Mouse (Mus musculus): Measurements from ENCODE around the gene Slc13a5. TPM values are rescaled to one million over a fixed set of nuclear protein-coding genes. Genes with fewer than 3 reads are reported as not detected.

The Slc13a5 gene
- not detected for polyA plus RNA-seq (2017; shearing (Covaris generic))

GRCm38 (mm10) chr11:72266960-72267560 lies at the start of gene Slc13a5:
Gene Slc13a5 (minus strand): TSS chr11:72267222.

GRCm38 (mm10) chr11:72314151-72314895 lies 47.3 kb upstream of the Slc13a5 start, which contains the start of gene Fbxo39:
Gene Fbxo39 (plus strand): TSS chr11:72314444.

GRCm38 (mm10) chr11:72301334-72301733 lies 34.3 kb upstream of the Slc13a5 start, which contains the start of gene Xaf1:
Gene Xaf1 (plus strand): TSS chr11:72301629.

GRCm38 (mm10) chr11:72215410-72215797 lies 51.6 kb downstream of the Slc13a5 start, which contains the start of gene Med31:
Gene Med31 (minus strand): TSS chr11:72215592.

GRCm38 (mm10) chr11:72207204-72207833 lies 59.7 kb downstream of the Slc13a5 start, which contains the start of the genes 4933427D14Rik and Txndc17:
Gene 4933427D14Rik (minus strand): TSS chr11:72207459.
Gene Txndc17 (plus strand): TSS chr11:72207547.

GRCm38 (mm10) chr11:72206341-72207203 lies 60.5 kb downstream of the Slc13a5 start, which contains the start of gene Gm43951:
Gene Gm43951 (minus strand): TSS chr11:72206840.

Other genes with a start within 250 kb of the Slc13a5 start
- gene Aipl1, start 229.7 kb downstream of the Slc13a5 start, polyA plus RNA-seq (2017; shearing (Covaris generic)) = 0.22 TPM
- 0.83 TPM for gene Pimreg, start 225.2 kb downstream of the Slc13a5 start, polyA plus RNA-seq (2017; shearing (Covaris generic))
- 0.54 TPM for gene Pitpnm3, start 131.4 kb downstream of the Slc13a5 start, polyA plus RNA-seq (2017; shearing (Covaris generic))
- 0.17 TPM for gene Gm43951, start 60.4 kb downstream of the Slc13a5 start, polyA plus RNA-seq (2017; shearing (Covaris generic))
- gene 4933427D14Rik, start 59.8 kb downstream of the Slc13a5 start, polyA plus RNA-seq (2017; shearing (Covaris generic)) = 14.3 TPM
- 69.0 TPM for gene Txndc17, start 59.7 kb downstream of the Slc13a5 start, polyA plus RNA-seq (2017; shearing (Covaris generic))
- gene Med31, start 51.6 kb downstream of the Slc13a5 start, polyA plus RNA-seq (2017; shearing (Covaris generic)) = 22.9 TPM
- 39.9 TPM for gene Xaf1, start 34.4 kb upstream of the Slc13a5 start, polyA plus RNA-seq (2017; shearing (Covaris generic))
- gene Fbxo39, start 47.2 kb upstream of the Slc13a5 start, polyA plus RNA-seq (2017; shearing (Covaris generic)) = not detected
- not detected for gene Tekt1, start 95.2 kb upstream of the Slc13a5 start, polyA plus RNA-seq (2017; shearing (Covaris generic))
- gene Smtnl2, start 144.5 kb upstream of the Slc13a5 start, polyA plus RNA-seq (2017; shearing (Covaris generic)) = not detected
- gene Ggt6, start 168.3 kb upstream of the Slc13a5 start, polyA plus RNA-seq (2017; shearing (Covaris generic)) = not detected
- 98.6 TPM for gene Mybbp1a, start 174.1 kb upstream of the Slc13a5 start, polyA plus RNA-seq (2017; shearing (Covaris generic))
- 0.17 TPM for gene Spns2, start 222.7 kb upstream of the Slc13a5 start, polyA plus RNA-seq (2017; shearing (Covaris generic))

All from effector memory CD4-positive, alpha-beta T cell, adult 7 months (primary cell).